Mouse (Mus musculus): ENCODE results near the gene Pde6g. TPM values are rescaled to one million over a fixed set of nuclear protein-coding genes. Genes with fewer than 3 reads are reported as not detected.
A peak's percentile ranks its signal among the peaks of the same experiment; 100 is the strongest.
"Not testable (repeated sequence)": the region's sequence is repeated elsewhere in the genome, so short reads cannot be mapped to it uniquely, and the experiment has no call there.

The Pde6g gene
- polyA plus RNA-seq, 1 experiment from 2014 or later, result 0.44 TPM

DNA sequence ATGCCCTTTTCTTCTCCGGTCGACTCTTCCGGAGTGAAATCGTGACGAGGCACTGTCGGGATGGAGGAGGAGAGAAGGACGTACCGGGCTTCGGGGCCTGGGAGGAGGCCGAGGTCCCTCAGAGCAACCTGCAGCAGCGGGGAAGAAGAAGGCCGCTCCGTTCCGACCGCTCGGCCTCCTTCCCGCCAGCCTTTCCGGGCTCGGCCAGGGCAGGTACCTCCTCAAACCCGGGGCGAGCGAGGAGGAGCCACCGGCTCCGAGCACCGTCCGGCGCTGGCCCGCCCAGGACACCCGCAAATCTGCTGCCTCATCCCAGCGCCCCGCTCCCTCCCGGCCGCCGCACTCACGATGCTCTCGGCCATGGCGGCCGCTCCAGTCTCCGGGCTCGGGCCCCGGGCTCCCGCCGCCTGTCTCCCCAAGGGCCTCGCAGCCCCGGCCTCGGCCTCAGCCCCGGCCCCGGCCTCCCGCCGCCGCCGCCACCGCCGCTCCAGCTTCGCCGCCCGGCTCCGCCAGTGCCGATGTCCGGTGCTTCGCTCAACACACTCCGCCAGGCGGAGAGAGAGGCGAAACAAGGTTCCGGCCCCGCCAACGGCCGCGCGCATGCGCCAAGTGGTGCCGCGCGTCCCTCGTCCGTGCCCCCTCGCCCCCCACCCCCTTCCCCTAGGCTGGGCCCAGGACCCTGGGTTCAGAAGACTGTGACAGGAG is 16.0 kb downstream of the Pde6g start, which contains the start of gene Nploc4:
Nploc4 (minus strand) TSS at position 557 of the 705 bp plus-strand sequence.
- H3K36me3 ChIP-seq, result peaks cover 33% of the 10 kb centered on the region
- H3K4me1 ChIP-seq, result peaks cover 11% of the 10 kb centered on the region
- under 1% methylated on average over 77 of the region's 77 CpGs for WGBS
- peak within 1 kb of the TSS; percentile 98 for H3K27ac ChIP-seq
- H3K27me3 ChIP-seq (ENCODE audit: insufficient read depth, poor library complexity, severe bottlenecking), result no peaks in the 10 kb centered on the region
- H3K9me3 ChIP-seq, result no peaks in the 10 kb centered on the region
- peak within 1 kb of the TSS; percentile 100 for H3K4me3 ChIP-seq
- DNase-seq (ENCODE audit: low spot score), result peak; percentile 93

- no peaks in the 10 kb centered on the region for H3K9me3 ChIP-seq
- 87% methylated on average over 3 of the region's 3 CpGs for WGBS
- no peaks in the 10 kb centered on the region for H3K27me3 ChIP-seq (ENCODE audit: insufficient read depth, poor library complexity, severe bottlenecking)
- 0 out of 2 replicates have a peak, but pooled peaks cover 5% of the 10 kb centered on the region for H3K4me1 ChIP-seq
- H3K27ac ChIP-seq, result no peak overlapping the region
- no peak for DNase-seq (ENCODE audit: low spot score)
- H3K36me3 ChIP-seq, result peaks cover 88% of the 10 kb centered on the region
- H3K4me3 ChIP-seq, result no peak overlapping the region
Measured at GRCm38 (mm10) chr11:120426727-120427126, 26.6 kb downstream of the Pde6g start.

- DNase-seq (ENCODE audit: low spot score), result no peak
- 0 out of 2 replicates have a peak, but pooled peaks cover 5% of the 10 kb centered on the region for H3K4me1 ChIP-seq
- H3K27me3 ChIP-seq (ENCODE audit: insufficient read depth, poor library complexity, severe bottlenecking), result no peaks in the 10 kb centered on the region
- WGBS, result 74% methylated on average over 9 of the region's 9 CpGs
- no peak overlapping the region for H3K4me3 ChIP-seq
- H3K9me3 ChIP-seq, result no peaks in the 10 kb centered on the region
- peaks cover 90% of the 10 kb centered on the region for H3K36me3 ChIP-seq
- H3K27ac ChIP-seq, result peak overlapping the region; percentile 47; the same call in 1 of the 2 replicates
Measured at GRCm38 (mm10) chr11:120423569-120424295, 29.6 kb downstream of the Pde6g start.

GRCm38 (mm10) chr11:120422651-120423568 is 30.4 kb downstream of the Pde6g start:
- peaks cover 90% of the 10 kb centered on the region for H3K36me3 ChIP-seq

GRCm38 (mm10) chr11:120418592-120418991 is 34.7 kb downstream of the Pde6g start:
- Histone ChIP-seq H3K4me1 (0 out of 2 replicates have a peak, but pooled peaks cover 4% of the 10 kb centered on the region), H3K4me3 (no peak overlapping the region), H3K27me3 (ENCODE audit: insufficient read depth, poor library complexity, severe bottlenecking) (no peaks in the 10 kb centered on the region), H3K36me3 (peaks cover 96% of the 10 kb centered on the region), H3K27ac (no peak overlapping the region), H3K9me3 (no peaks in the 10 kb centered on the region)
- DNase-seq (ENCODE audit: low spot score), result no peak
- WGBS, result 95% methylated on average over 1 of the region's 1 CpGs

More at GRCm38 (mm10) chr11:120422651-120423568, 30.4 kb downstream of the Pde6g start:
- H3K4me1 ChIP-seq, result 0 out of 2 replicates have a peak, but pooled peaks cover 5% of the 10 kb centered on the region
- no peak overlapping the region for H3K4me3 ChIP-seq
- no peak for DNase-seq (ENCODE audit: low spot score)
- WGBS, result 83% methylated on average over 13 of the region's 13 CpGs
- H3K27me3 ChIP-seq (ENCODE audit: insufficient read depth, poor library complexity, severe bottlenecking), result no peaks in the 10 kb centered on the region
- H3K27ac ChIP-seq, result peak overlapping the region; percentile 47; the same call in 1 of the 2 replicates
- no peaks in the 10 kb centered on the region for H3K9me3 ChIP-seq

GRCm38 (mm10) chr11:120417852-120418251 is 35.4 kb downstream of the Pde6g start:
- H3K36me3 ChIP-seq, result peaks cover 96% of the 10 kb centered on the region
- no peak overlapping the region for H3K27ac ChIP-seq

GRCm38 (mm10) chr11:120413621-120414020 is 39.7 kb downstream of the Pde6g start:
- H3K27ac ChIP-seq; H3K4me1 ChIP-seq; H3K4me3 ChIP-seq; DNase-seq (ENCODE audit: low spot score); H3K27me3 ChIP-seq (ENCODE audit: insufficient read depth, poor library complexity, severe bottlenecking); H3K9me3 ChIP-seq: not testable (repeated sequence)
- 93% methylated on average over 9 of the region's 10 CpGs for WGBS
- peaks cover 97% of the 10 kb centered on the region for H3K36me3 ChIP-seq

More at GRCm38 (mm10) chr11:120417852-120418251, 35.4 kb downstream of the Pde6g start:
- Histone ChIP-seq H3K27me3 (ENCODE audit: insufficient read depth, poor library complexity, severe bottlenecking) (no peaks in the 10 kb centered on the region), H3K9me3 (no peaks in the 10 kb centered on the region), H3K4me3 (no peak overlapping the region), H3K4me1 (no peaks in the 10 kb centered on the region)
- DNase-seq (ENCODE audit: low spot score), result no peak
- 88% methylated on average over 7 of the region's 7 CpGs for WGBS

GRCm38 (mm10) chr11:120406445-120406844 is 46.9 kb downstream of the Pde6g start:
- H3K36me3 ChIP-seq, result peaks cover 97% of the 10 kb centered on the region
- H3K27me3 ChIP-seq (ENCODE audit: insufficient read depth, poor library complexity, severe bottlenecking), result no peaks in the 10 kb centered on the region
- no peak overlapping the region for H3K27ac ChIP-seq
- H3K4me1 ChIP-seq, result no peaks in the 10 kb centered on the region
- no peaks in the 10 kb centered on the region for H3K9me3 ChIP-seq
- no peak for DNase-seq (ENCODE audit: low spot score)
- 71% methylated on average over 1 of the region's 1 CpGs for WGBS
- no peak overlapping the region for H3K4me3 ChIP-seq

GRCm38 (mm10) chr11:120405867-120406266 is 47.4 kb downstream of the Pde6g start:
- no peak overlapping the region for H3K27ac ChIP-seq
- peaks cover 97% of the 10 kb centered on the region for H3K36me3 ChIP-seq
- no peaks in the 10 kb centered on the region for H3K9me3 ChIP-seq
- 86% methylated on average over 3 of the region's 3 CpGs for WGBS
- H3K4me3 ChIP-seq, result no peak overlapping the region
- H3K4me1 ChIP-seq, result no peaks in the 10 kb centered on the region
- peak; percentile 84 for DNase-seq (ENCODE audit: low spot score)
- no peaks in the 10 kb centered on the region for H3K27me3 ChIP-seq (ENCODE audit: insufficient read depth, poor library complexity, severe bottlenecking)

DNA sequence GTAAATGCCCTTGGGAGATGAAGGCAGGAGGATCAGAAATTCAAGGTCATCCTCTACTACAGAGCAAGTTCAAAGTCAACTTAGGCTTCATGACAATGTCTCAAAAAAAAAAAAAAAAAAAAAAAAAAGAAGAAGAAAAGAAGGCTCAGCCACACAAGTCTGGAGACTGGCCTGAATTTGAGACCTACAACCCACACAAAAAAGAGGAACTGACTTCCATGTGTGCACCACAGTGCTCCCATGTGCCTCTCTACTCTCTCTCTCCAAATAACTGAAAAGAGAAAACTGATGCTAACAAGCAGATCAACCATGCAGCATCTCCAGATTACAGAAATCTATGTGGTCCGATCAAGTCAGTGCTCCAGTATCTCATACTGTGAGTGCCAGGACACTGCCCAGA is 48.5 kb downstream of the Pde6g start:
- WGBS, result 96% methylated on average over 1 of the region's 1 CpGs
- H3K36me3 ChIP-seq, result peaks cover 97% of the 10 kb centered on the region
- no peaks in the 10 kb centered on the region for H3K4me1 ChIP-seq
- H3K27me3 ChIP-seq (ENCODE audit: insufficient read depth, poor library complexity, severe bottlenecking), result no peaks in the 10 kb centered on the region
- H3K9me3 ChIP-seq, result no peaks in the 10 kb centered on the region
- no peak for DNase-seq (ENCODE audit: low spot score)
- no peak overlapping the region for H3K27ac ChIP-seq
- no peak overlapping the region for H3K4me3 ChIP-seq

GRCm38 (mm10) chr11:120399319-120399718 is 54.0 kb downstream of the Pde6g start:
- WGBS, result 84% methylated on average over 2 of the region's 2 CpGs
- no peak overlapping the region for H3K4me3 ChIP-seq
- H3K4me1 ChIP-seq, result no peaks in the 10 kb centered on the region
- H3K27me3 ChIP-seq (ENCODE audit: insufficient read depth, poor library complexity, severe bottlenecking), result no peaks in the 10 kb centered on the region
- DNase-seq (ENCODE audit: low spot score), result no peak
- peaks cover 93% of the 10 kb centered on the region for H3K36me3 ChIP-seq
- no peak overlapping the region for H3K27ac ChIP-seq
- no peaks in the 10 kb centered on the region for H3K9me3 ChIP-seq

All from heart, embryonic 10.5 days (tissue).